Mouse (Mus musculus) C2C12 (cell line): ENCODE data around the gene Gm13889. TPM values are rescaled to one million over a fixed set of nuclear protein-coding genes. Genes with fewer than 3 reads are reported as not detected.

Experiments used
- H3K27me3 ChIP-seq: one replicate; pipeline ENCODE4 v1.6.1; 2011; ENCODE audit not compliant: control insufficient read depth, insufficient read depth, insufficient read length
- H3K36me3 ChIP-seq: one replicate; pipeline ENCODE4 v1.6.1; 2011; ENCODE audit not compliant: control insufficient read depth, insufficient read depth
- H3K4me3 ChIP-seq: one replicate; pipeline ENCODE4 v1.5.1; 2011; ENCODE audit warnings: mild to moderate bottlenecking, control low read depth; ENCODE audit not compliant: poor library complexity, insufficient read depth, severe bottlenecking
- H3K79me2 ChIP-seq: one replicate; pipeline ENCODE4 v1.6.1; 2011; ENCODE audit not compliant: control insufficient read depth, insufficient read depth
- H3K79me3 ChIP-seq: one replicate; pipeline ENCODE4 v1.6.1; 2011; ENCODE audit warnings: low read depth, control low read depth
- H3ac ChIP-seq: one replicate; pipeline ENCODE3; 2011; ENCODE audit warnings: low read depth; ENCODE audit not compliant: control insufficient read depth, insufficient read length
- CEBPB ChIP-seq: IDR thresholded peaks from one replicate; pipeline ENCODE4 v1.6.1; 2011; ENCODE audit warnings: low read depth, mild to moderate bottlenecking, control low read depth, moderate library complexity
- CTCF ChIP-seq: IDR thresholded peaks from one replicate; pipeline ENCODE4 v1.5.1; 2011; ENCODE audit not compliant: control insufficient read depth, insufficient read depth, insufficient read length
- FOSL1 ChIP-seq: IDR thresholded peaks from one replicate; pipeline ENCODE4 v1.8.0; 2011; ENCODE audit warnings: mild to moderate bottlenecking, low read length; ENCODE audit not compliant: poor library complexity, insufficient read depth, severe bottlenecking
- MAX ChIP-seq: IDR thresholded peaks from one replicate; pipeline ENCODE4 v1.6.1; 2011; ENCODE audit warnings: mild to moderate bottlenecking, control low read depth
- MYOD1 ChIP-seq: IDR thresholded peaks from one replicate; pipeline ENCODE4 v1.6.1; 2011; ENCODE audit warnings: low read depth; ENCODE audit not compliant: control insufficient read depth, insufficient read length
- MYOG ChIP-seq: IDR thresholded peaks from one replicate; pipeline ENCODE4 v1.6.1; 2011; ENCODE audit not compliant: control insufficient read depth, insufficient read length; ENCODE audit errors: extremely low read depth
- USF1 ChIP-seq: IDR thresholded peaks from one replicate; pipeline ENCODE4 v1.6.1; 2011; ENCODE audit warnings: low read depth, mild to moderate bottlenecking, control low read depth, moderate library complexity
- polyA plus RNA-seq: library from polyadenylated mRNA; unstranded; fragments of >200 nt; fragmentation: generic; extraction: Trizol; gene quantifications from one replicate; pipeline ENCODE4 v1.2.1, GENCODE M21; 2012; ENCODE audit warnings: missing spikeins

Gm13889 gene
- polyA plus RNA-seq, 1 experiment: 0.67 TPM

GRCm38 (mm10) chr2:93955886-93956285, 1.1 kb downstream of the Gm13889 start:
- no peaks in the 10 kb centered on the region for H3K79me3 ChIP-seq
- H3K4me3 ChIP-seq: no peak overlapping the region
- H3ac ChIP-seq: no peak overlapping the region
- no peaks in the 10 kb centered on the region for H3K79me2 ChIP-seq
- H3K36me3 ChIP-seq: no peaks in the 10 kb centered on the region
- no peak for TF ChIP-seq MYOG
- no peak for TF ChIP-seq USF1
- TF ChIP-seq FOSL1: no peak
- TF ChIP-seq CEBPB: no peak
- no peak for TF ChIP-seq CTCF
- TF ChIP-seq MAX: no peak
- no peak for TF ChIP-seq MYOD1
- H3K27me3 ChIP-seq: peaks cover 56% of the 10 kb centered on the region

- no peak overlapping the region for H3ac ChIP-seq
- H3K4me3 ChIP-seq: no peak overlapping the region
- H3K36me3 ChIP-seq: no peaks in the 10 kb centered on the region
- H3K27me3 ChIP-seq: peaks cover 51% of the 10 kb centered on the region
- H3K79me3 ChIP-seq: no peaks in the 10 kb centered on the region
- TF ChIP-seq MYOD1 (no peak), MYOG (no peak), USF1 (no peak), FOSL1 (no peak), MAX (no peak), CTCF (no peak)
- H3K79me2 ChIP-seq: no peaks in the 10 kb centered on the region
These were observed 2.0 kb downstream of the Gm13889 start for GRCm38 (mm10) chr2:93954781-93955578.

GRCm38 (mm10) chr2:93953726-93954125, 3.3 kb downstream of the Gm13889 start:
- no peaks in the 10 kb centered on the region for H3K79me3 ChIP-seq
- H3K36me3 ChIP-seq: no peaks in the 10 kb centered on the region
- H3K79me2 ChIP-seq: no peaks in the 10 kb centered on the region
- H3K4me3 ChIP-seq: no peak overlapping the region
- H3K27me3 ChIP-seq: peaks cover 50% of the 10 kb centered on the region
- H3ac ChIP-seq: no peak overlapping the region
- TF ChIP-seq MYOD1 (no peak), USF1 (no peak), CTCF (no peak), MAX (no peak), CEBPB (no peak), MYOG (no peak), FOSL1 (no peak)

- Histone ChIP-seq H3K27me3 (peaks cover 4% of the 10 kb centered on the region), H3K79me2 (no peaks in the 10 kb centered on the region), H3ac (no peak overlapping the region), H3K36me3 (no peaks in the 10 kb centered on the region), H3K79me3 (no peaks in the 10 kb centered on the region), H3K4me3 (no peak overlapping the region)
- TF ChIP-seq MYOD1 (no peak), CEBPB (no peak), USF1 (no peak), FOSL1 (no peak), MAX (no peak), CTCF (no peak), MYOG (no peak)
These were observed 10.0 kb downstream of the Gm13889 start for GRCm38 (mm10) chr2:93946976-93947375.

GRCm38 (mm10) chr2:93944855-93945254, 12.1 kb downstream of the Gm13889 start:
- H3K79me2 ChIP-seq: no peaks in the 10 kb centered on the region
- no peak for TF ChIP-seq FOSL1
- no peak for TF ChIP-seq USF1
- no peak for TF ChIP-seq MAX
- no peak for TF ChIP-seq MYOG
- no peak for TF ChIP-seq MYOD1
- TF ChIP-seq CTCF: no peak
- TF ChIP-seq CEBPB: no peak
- H3ac ChIP-seq: no peak overlapping the region

GRCm38 (mm10) chr2:93944099-93944498, 12.9 kb downstream of the Gm13889 start:
- H3K4me3 ChIP-seq: no peak overlapping the region
- H3K79me2 ChIP-seq: no peaks in the 10 kb centered on the region
- no peak overlapping the region for H3ac ChIP-seq
- H3K27me3 ChIP-seq: peaks cover 14% of the 10 kb centered on the region
- no peak for TF ChIP-seq CTCF
- H3K79me3 ChIP-seq: no peaks in the 10 kb centered on the region
- no peaks in the 10 kb centered on the region for H3K36me3 ChIP-seq

More at GRCm38 (mm10) chr2:93944855-93945254, 12.1 kb downstream of the Gm13889 start:
- Histone ChIP-seq H3K36me3 (no peaks in the 10 kb centered on the region), H3K79me3 (no peaks in the 10 kb centered on the region), H3K4me3 (no peak overlapping the region), H3K27me3 (peaks cover 14% of the 10 kb centered on the region)
